8 mouse cellular contexts compared by ENCODE assay signal in the genomic region with DNA sequence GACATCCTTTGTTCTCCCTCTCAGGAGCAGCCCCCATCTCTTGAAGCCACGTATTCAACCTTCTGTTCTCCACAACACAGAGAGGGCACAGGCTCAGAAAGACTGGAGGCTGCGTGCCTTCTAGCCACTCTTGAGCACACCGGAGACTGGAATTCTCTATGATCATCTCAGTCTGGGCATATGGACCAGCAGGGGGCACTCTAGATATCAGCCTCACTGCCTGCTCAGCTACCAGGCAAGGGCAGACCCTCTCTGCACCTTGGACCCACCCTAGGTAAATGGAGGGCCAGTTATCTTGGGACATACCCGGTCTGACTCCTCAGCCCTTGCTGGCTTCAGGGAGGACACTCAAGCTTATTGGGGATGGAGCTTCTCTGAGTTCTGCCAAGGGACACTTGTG. TPM values are rescaled to one million over a fixed set of nuclear protein-coding genes. Genes with fewer than 3 reads are reported as not detected.
DNase-seq lines count a peak whose midpoint lies in the region; ATAC-seq and TF ChIP-seq lines count a peak whose summit lies in the region.

No protein-coding gene starts in this region.

- peak; percentile 61 for DNase-seq in intestine, embryonic 14.5 days (ENCODE audit: low spot score)
- DNase-seq in adrenal gland, postnatal 25 days, result peak; percentile 28
- peak; percentile 43 for DNase-seq in lung, postnatal 14 days
- no peak for DNase-seq in urinary bladder, postnatal 10 days (ENCODE audit: low spot score)
- DNase-seq in frontal cortex, postnatal 25 days (ENCODE audit: low spot score in 2 of 2), result no peak

- no peaks in the 10 kb centered on the region for H3K4me1 ChIP-seq in intestine, embryonic 14.5 days (replicated peaks; ENCODE audit: control insufficient read depth, insufficient read depth, low read length)
- H3K4me1 ChIP-seq in intestine, embryonic 16.5 days (ENCODE audit: control insufficient read depth, insufficient read depth, low read length), result no peaks in the 10 kb centered on the region
- peaks cover 29% of the 10 kb centered on the region for H3K4me1 ChIP-seq in E14TG2a.4 (replicated peaks; ENCODE audit: low read depth, low read length)
- H3K4me1 ChIP-seq in forebrain, embryonic 12.5 days, result no peaks in the 10 kb centered on the region; the same call in 1 of the 2 replicates

- no peak overlapping the region for H3K4me2 ChIP-seq in intestine, embryonic 14.5 days (ENCODE audit: low read length)
- H3K4me2 ChIP-seq in intestine, embryonic 16.5 days (ENCODE audit: low read depth, low read length), result no peak overlapping the region
- no peak overlapping the region for H3K4me2 ChIP-seq in forebrain, embryonic 12.5 days

- 70% methylated on average over 4 of the region's 4 CpGs for WGBS in intestine, embryonic 14.5 days
- 64% methylated on average over 4 of the region's 4 CpGs for WGBS in intestine, embryonic 16.5 days
- WGBS in forebrain, embryonic 12.5 days, result 71% methylated on average over 4 of the region's 4 CpGs

- H3K9me3 ChIP-seq in intestine, embryonic 14.5 days (ENCODE audit: control insufficient read depth, low read length), result no peaks in the 10 kb centered on the region
- H3K9me3 ChIP-seq in intestine, embryonic 16.5 days (ENCODE audit: control insufficient read depth, low read length), result no peaks in the 10 kb centered on the region
- H3K9me3 ChIP-seq in E14TG2a.4 (ENCODE audit: low read length), result peaks cover 2% of the 10 kb centered on the region
- no peaks in the 10 kb centered on the region for H3K9me3 ChIP-seq in forebrain, embryonic 12.5 days

- no peak overlapping the region for H3K9ac ChIP-seq in intestine, embryonic 14.5 days (ENCODE audit: low read length)
- H3K9ac ChIP-seq in intestine, embryonic 16.5 days (ENCODE audit: low read depth, low read length), result no peak overlapping the region
- no peak overlapping the region for H3K9ac ChIP-seq in forebrain, embryonic 12.5 days

- peak; percentile 44 for TF ChIP-seq CTCF in E14TG2a.4 (conservative IDR thresholded peaks at IDR 0.05; ENCODE audit: low read length)

- H3K36me3 ChIP-seq in intestine, embryonic 14.5 days (ENCODE audit: control insufficient read depth, insufficient read depth, low read length), result no peaks in the 10 kb centered on the region
- H3K36me3 ChIP-seq in intestine, embryonic 16.5 days (ENCODE audit: control insufficient read depth, insufficient read depth, low read length), result no peaks in the 10 kb centered on the region
- peaks cover 20% of the 10 kb centered on the region for H3K36me3 ChIP-seq in E14TG2a.4 (ENCODE audit: insufficient read depth, low read length)
- no peaks in the 10 kb centered on the region for H3K36me3 ChIP-seq in forebrain, embryonic 12.5 days (replicated peaks)

- no peaks in the 10 kb centered on the region for H3K27me3 ChIP-seq in intestine, embryonic 14.5 days (replicated peaks; ENCODE audit: control insufficient read depth, insufficient read depth, low read length)
- H3K27me3 ChIP-seq in intestine, embryonic 16.5 days (replicated peaks; ENCODE audit: control insufficient read depth, insufficient read depth, low read length), result no peaks in the 10 kb centered on the region
- H3K27me3 ChIP-seq in E14TG2a.4 (ENCODE audit: insufficient read depth, low read length), result no peaks in the 10 kb centered on the region
- no peaks in the 10 kb centered on the region for H3K27me3 ChIP-seq in forebrain, embryonic 12.5 days

- no peak for ATAC-seq in intestine, embryonic 14.5 days (replicated peaks; ENCODE audit: low FRiP score, low TSS enrichment, low read depth)
- ATAC-seq in intestine, embryonic 16.5 days, result no peak; the same call in 1 of the 2 replicates
- 0 out of 2 replicates have a peak, but pooled peaks have one; percentile 27 for ATAC-seq in forebrain, embryonic 12.5 days (ENCODE audit: low FRiP score)

- H3K4me3 ChIP-seq in intestine, embryonic 14.5 days (ENCODE audit: low read depth, low read length), result no peak overlapping the region
- H3K4me3 ChIP-seq in intestine, embryonic 16.5 days (ENCODE audit: low read length), result no peak overlapping the region
- H3K4me3 ChIP-seq in E14TG2a.4 (replicated peaks; ENCODE audit: low read length), result no peak overlapping the region
- no peak overlapping the region for H3K4me3 ChIP-seq in forebrain, embryonic 12.5 days (replicated peaks)

- no peak overlapping the region for H3K27ac ChIP-seq in intestine, embryonic 14.5 days (ENCODE audit: low read depth)
- H3K27ac ChIP-seq in intestine, embryonic 16.5 days (ENCODE audit: low read length), result no peak overlapping the region
- H3K27ac ChIP-seq in forebrain, embryonic 12.5 days, result no peak overlapping the region

RNA-seq across cellular contexts. Expression of a gene that starts 58.4 kb away (rescaled TPM):
- 54.6 and 58.3 TPM in 2 replicates for polyA plus RNA-seq in intestine, embryonic 14.5 days (2014; fragmentation: Nextera tagmentation; extraction: Ambion mirVana)
- 51.0 and 52.2 TPM in 2 replicates for polyA plus RNA-seq in intestine, embryonic 16.5 days (2015; fragmentation: Nextera tagmentation; extraction: Ambion mirVana)
- total RNA-seq in adrenal gland, postnatal 25 days (2021), result 25.2 and 32.5 TPM in 2 replicates
- 40.9 and 43.3 TPM in 2 replicates for polyA plus RNA-seq in forebrain, embryonic 12.5 days (2016; fragmentation: Nextera tagmentation; extraction: Ambion mirVana)

Comparison
In these comparisons a context has a peak if more than half of its experiments do, and no peak if none do; other contexts are left out.
1. DNase-seq: peak in intestine, embryonic 14.5 days (single experiment), adrenal gland, postnatal 25 days (single experiment) and lung, postnatal 14 days (single experiment); none in urinary bladder, postnatal 10 days (single experiment) and frontal cortex, postnatal 25 days (0 of 2).